Mouse (Mus musculus): ENCODE results near the gene Zfp36l3. TPM values are rescaled to one million over a fixed set of nuclear protein-coding genes. Genes with fewer than 3 reads are reported as not detected.
A peak's percentile ranks its signal among the peaks of the same experiment; 100 is the strongest.
"Not testable (repeated sequence)": the region's sequence is repeated elsewhere in the genome, so short reads cannot be mapped to it uniquely, and the experiment has no call there.

Zfp36l3 gene
- 0.04 TPM for polyA plus RNA-seq (2012; fragmentation: generic; extraction: Trizol)
- long read RNA-seq, experiment 1, result 0 reads
- long read RNA-seq, experiment 2, result 0 reads

GRCm38 (mm10) chrX:53776276-53776675, at the start of gene Zfp36l3:
Gene Zfp36l3 (minus strand): TSS chrX:53776394.
- no peaks in the 10 kb centered on the region for H3K27me3 ChIP-seq (ENCODE audit: control insufficient read depth, insufficient read depth, insufficient read length)
- H3K79me2 ChIP-seq (ENCODE audit: control insufficient read depth, insufficient read depth), result no peaks in the 10 kb centered on the region
- no peak within 1 kb of the TSS for H3K4me3 ChIP-seq (ENCODE audit: insufficient read depth, poor library complexity, severe bottlenecking)
- no peak for TF ChIP-seq FOSL1 (IDR thresholded peaks at IDR 0.05; ENCODE audit: insufficient read depth, low read length, poor library complexity, severe bottlenecking)
- H3ac ChIP-seq (ENCODE audit: control insufficient read depth, insufficient read length, low read depth), result no peak within 1 kb of the TSS
- no peaks in the 10 kb centered on the region for H3K36me3 ChIP-seq (ENCODE audit: control insufficient read depth, insufficient read depth)
- no peaks in the 10 kb centered on the region for H3K79me3 ChIP-seq (ENCODE audit: low read depth)

GRCm38 (mm10) chrX:53799074-53799473, 22.9 kb upstream of the Zfp36l3 start:
- TF ChIP-seq FOSL1 (IDR thresholded peaks at IDR 0.05; ENCODE audit: insufficient read depth, low read length, poor library complexity, severe bottlenecking) (no peak), MYOG (IDR thresholded peaks at IDR 0.05; ENCODE audit: control insufficient read depth, extremely low read depth, insufficient read length) (no peak), USF1 (IDR thresholded peaks at IDR 0.05; ENCODE audit: low read depth) (no peak), MAX (IDR thresholded peaks at IDR 0.05) (no peak), CEBPB (IDR thresholded peaks at IDR 0.05; ENCODE audit: low read depth) (no peak), MYOD1 (IDR thresholded peaks at IDR 0.05; ENCODE audit: control insufficient read depth, insufficient read length, low read depth) (no peak), CTCF (IDR thresholded peaks at IDR 0.05; ENCODE audit: control insufficient read depth, insufficient read depth, insufficient read length) (no peak)
- H3K79me2 ChIP-seq (ENCODE audit: control insufficient read depth, insufficient read depth), result peaks cover 26% of the 10 kb centered on the region
- no peaks in the 10 kb centered on the region for H3K27me3 ChIP-seq (ENCODE audit: control insufficient read depth, insufficient read depth, insufficient read length)
- no peak overlapping the region for H3K4me3 ChIP-seq (ENCODE audit: insufficient read depth, poor library complexity, severe bottlenecking)
- H3K36me3 ChIP-seq (ENCODE audit: control insufficient read depth, insufficient read depth), result no peaks in the 10 kb centered on the region
- H3K79me3 ChIP-seq (ENCODE audit: low read depth), result peaks cover 13% of the 10 kb centered on the region
- no peak overlapping the region for H3ac ChIP-seq (ENCODE audit: control insufficient read depth, insufficient read length, low read depth)

- peaks cover 26% of the 10 kb centered on the region for H3K79me2 ChIP-seq (ENCODE audit: control insufficient read depth, insufficient read depth)
- not testable (repeated sequence) for H3K36me3 ChIP-seq (ENCODE audit: control insufficient read depth, insufficient read depth); H3K27me3 ChIP-seq (ENCODE audit: control insufficient read depth, insufficient read depth, insufficient read length)
- H3K4me3 ChIP-seq (ENCODE audit: insufficient read depth, poor library complexity, severe bottlenecking), result peak within 1 kb of the TSS; percentile 25
- peaks cover 19% of the 10 kb centered on the region for H3K79me3 ChIP-seq (ENCODE audit: low read depth)
- TF ChIP-seq MAX (IDR thresholded peaks at IDR 0.05), result peak; percentile 62
- H3ac ChIP-seq (ENCODE audit: control insufficient read depth, insufficient read length, low read depth), result peak within 1 kb of the TSS; percentile 53
These were observed 21.3 kb upstream of the Zfp36l3 start, which contains the start of gene Xlr for GRCm38 (mm10) chrX:53797519-53797918. Gene Xlr (minus strand): TSS chrX:53797706.

- H3K79me3 ChIP-seq (ENCODE audit: low read depth), result no peaks in the 10 kb centered on the region
- H3K27me3 ChIP-seq (ENCODE audit: control insufficient read depth, insufficient read depth, insufficient read length), result no peaks in the 10 kb centered on the region
- H3K36me3 ChIP-seq (ENCODE audit: control insufficient read depth, insufficient read depth), result no peaks in the 10 kb centered on the region
- no peaks in the 10 kb centered on the region for H3K79me2 ChIP-seq (ENCODE audit: control insufficient read depth, insufficient read depth)
- TF ChIP-seq MYOD1 (IDR thresholded peaks at IDR 0.05; ENCODE audit: control insufficient read depth, insufficient read length, low read depth) (no peak), MAX (IDR thresholded peaks at IDR 0.05) (no peak), CTCF (IDR thresholded peaks at IDR 0.05; ENCODE audit: control insufficient read depth, insufficient read depth, insufficient read length) (no peak), CEBPB (IDR thresholded peaks at IDR 0.05; ENCODE audit: low read depth) (no peak), USF1 (IDR thresholded peaks at IDR 0.05; ENCODE audit: low read depth) (no peak), FOSL1 (IDR thresholded peaks at IDR 0.05; ENCODE audit: insufficient read depth, low read length, poor library complexity, severe bottlenecking) (no peak), MYOG (IDR thresholded peaks at IDR 0.05; ENCODE audit: control insufficient read depth, extremely low read depth, insufficient read length) (no peak)
- no peak within 1 kb of the TSS for H3K4me3 ChIP-seq (ENCODE audit: insufficient read depth, poor library complexity, severe bottlenecking)
- H3ac ChIP-seq (ENCODE audit: control insufficient read depth, insufficient read length, low read depth), result no peak within 1 kb of the TSS
These were observed 18.5 kb downstream of the Zfp36l3 start, which contains the start of gene 1700013H16Rik for GRCm38 (mm10) chrX:53757736-53758135. Gene 1700013H16Rik (minus strand): TSS chrX:53757831.

- Histone ChIP-seq H3K79me2 (ENCODE audit: control insufficient read depth, insufficient read depth) (no peaks in the 10 kb centered on the region), H3K27me3 (ENCODE audit: control insufficient read depth, insufficient read depth, insufficient read length) (no peaks in the 10 kb centered on the region), H3ac (ENCODE audit: control insufficient read depth, insufficient read length, low read depth) (no peak overlapping the region), H3K36me3 (ENCODE audit: control insufficient read depth, insufficient read depth) (no peaks in the 10 kb centered on the region), H3K79me3 (ENCODE audit: low read depth) (no peaks in the 10 kb centered on the region), H3K4me3 (ENCODE audit: insufficient read depth, poor library complexity, severe bottlenecking) (no peak overlapping the region)
- TF ChIP-seq CEBPB (IDR thresholded peaks at IDR 0.05; ENCODE audit: low read depth) (no peak), MYOD1 (IDR thresholded peaks at IDR 0.05; ENCODE audit: control insufficient read depth, insufficient read length, low read depth) (no peak), MAX (IDR thresholded peaks at IDR 0.05) (no peak), CTCF (IDR thresholded peaks at IDR 0.05; ENCODE audit: control insufficient read depth, insufficient read depth, insufficient read length) (no peak), MYOG (IDR thresholded peaks at IDR 0.05; ENCODE audit: control insufficient read depth, extremely low read depth, insufficient read length) (no peak), USF1 (IDR thresholded peaks at IDR 0.05; ENCODE audit: low read depth) (no peak), FOSL1 (IDR thresholded peaks at IDR 0.05; ENCODE audit: insufficient read depth, low read length, poor library complexity, severe bottlenecking) (no peak)
These were observed 23.3 kb downstream of the Zfp36l3 start for GRCm38 (mm10) chrX:53752851-53753250.

GRCm38 (mm10) chrX:53728967-53729366, 47.2 kb downstream of the Zfp36l3 start:
- no peaks in the 10 kb centered on the region for H3K27me3 ChIP-seq (ENCODE audit: control insufficient read depth, insufficient read depth, insufficient read length)
- no peaks in the 10 kb centered on the region for H3K79me3 ChIP-seq (ENCODE audit: low read depth)
- H3K79me2 ChIP-seq (ENCODE audit: control insufficient read depth, insufficient read depth), result no peaks in the 10 kb centered on the region
- TF ChIP-seq MYOG (IDR thresholded peaks at IDR 0.05; ENCODE audit: control insufficient read depth, extremely low read depth, insufficient read length) (no peak), CTCF (IDR thresholded peaks at IDR 0.05; ENCODE audit: control insufficient read depth, insufficient read depth, insufficient read length) (no peak), FOSL1 (IDR thresholded peaks at IDR 0.05; ENCODE audit: insufficient read depth, low read length, poor library complexity, severe bottlenecking) (no peak), MAX (IDR thresholded peaks at IDR 0.05) (no peak), MYOD1 (IDR thresholded peaks at IDR 0.05; ENCODE audit: control insufficient read depth, insufficient read length, low read depth) (no peak)
- no peaks in the 10 kb centered on the region for H3K36me3 ChIP-seq (ENCODE audit: control insufficient read depth, insufficient read depth)
- H3ac ChIP-seq (ENCODE audit: control insufficient read depth, insufficient read length, low read depth), result no peak overlapping the region
- no peak overlapping the region for H3K4me3 ChIP-seq (ENCODE audit: insufficient read depth, poor library complexity, severe bottlenecking)
